Mouse (Mus musculus) liver, adult 2 months (tissue): ENCODE measurements around the gene 6430550D23Rik.

Experiments used
- CTCF ChIP-seq: fragments of 200-500 bp; IDR thresholded peaks from 2 replicates; pipeline ENCODE4 v1.5.1; 2011; ENCODE audit warnings: low read depth, low read length, control low read depth
- POLR2A ChIP-seq: fragments of 200-500 bp; IDR thresholded peaks from 2 replicates; pipeline ENCODE4 v1.6.1; 2011; ENCODE audit warnings: low read length, control low read depth; ENCODE audit not compliant: insufficient read depth; ENCODE audit errors: extremely low read depth

DNA sequence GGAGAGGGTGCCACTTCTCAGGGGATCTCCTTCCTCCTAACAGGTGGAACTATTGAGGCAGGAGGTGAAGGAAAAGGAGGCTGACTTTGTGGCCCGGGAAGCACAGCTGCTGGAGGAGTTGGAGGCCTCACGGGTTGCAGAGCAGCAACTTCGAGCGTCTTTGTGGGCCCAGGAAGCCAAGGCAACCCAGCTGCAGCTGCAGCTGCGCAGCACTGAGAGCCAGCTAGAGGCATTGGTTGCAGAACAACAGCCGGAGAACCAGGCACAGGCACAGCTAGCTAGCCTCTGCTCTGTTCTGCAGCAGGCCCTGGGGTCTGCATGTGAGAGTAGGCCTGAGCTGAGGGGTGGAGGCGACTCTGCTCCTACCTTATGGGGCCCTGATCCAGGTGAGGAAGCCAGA lies 22.0 kb downstream of the 6430550D23Rik start:
- TF ChIP-seq CTCF (no peak), POLR2A (no peak)
